Mouse (Mus musculus) bone marrow, adult 2 months (tissue): ENCODE data around the gene Gpr3. TPM values are rescaled to one million over a fixed set of nuclear protein-coding genes. Genes with fewer than 3 reads are reported as not detected.

Experiments
- H3K27ac ChIP-seq: fragments of 200-500 bp; 2 replicates; pipeline ENCODE4 v1.5.1; 2012; ENCODE audit warnings: low read depth, mild to moderate bottlenecking, control low read depth, inconsistent platforms, low read length; ENCODE audit not compliant: control insufficient read depth, poor library complexity, insufficient read depth
- H3K4me1 ChIP-seq: fragments of 200-500 bp; 2 replicates; pipeline ENCODE4 v1.6.1; 2011; ENCODE audit warnings: low read length; ENCODE audit not compliant: control insufficient read depth, insufficient read depth
- H3K4me3 ChIP-seq: fragments of 200-500 bp; replicated peaks from 2 replicates; pipeline ENCODE3; 2011; ENCODE audit warnings: mild to moderate bottlenecking, low read depth, low read length, control low read depth; ENCODE audit not compliant: control insufficient read depth
- CTCF ChIP-seq: fragments of 200-500 bp; IDR thresholded peaks from 2 replicates; pipeline ENCODE4 v1.5.1; 2011; ENCODE audit warnings: low read length, control low read depth; ENCODE audit not compliant: control insufficient read depth, insufficient read depth
- POLR2A ChIP-seq: fragments of 200-500 bp; IDR thresholded peaks from 2 replicates; pipeline ENCODE4 v1.6.1; 2011; ENCODE audit warnings: low read depth, mild to moderate bottlenecking, control low read depth, low read length, borderline replicate concordance; ENCODE audit not compliant: control insufficient read depth
- WGBS: fragments of 180-500 bp; shearing (Covaris S2); methylation state at CpG from one replicate; pipeline ENCODE4 v1.1.7; 2018; 5-methylcytosine and 5-hydroxymethylcytosine counted together
- polyA plus RNA-seq: library from polyadenylated mRNA; stranded (reverse); fragments of >200 nt; gene quantifications from 2 replicates; pipeline ENCODE4 v1.2.4, GENCODE M21; 2011; ENCODE audit warnings: low replicate concordance; ENCODE audit not compliant: missing spikeins, insufficient read depth, insufficient read length

The Gpr3 gene
- polyA plus RNA-seq, 1 experiment, result not detected

DNA sequence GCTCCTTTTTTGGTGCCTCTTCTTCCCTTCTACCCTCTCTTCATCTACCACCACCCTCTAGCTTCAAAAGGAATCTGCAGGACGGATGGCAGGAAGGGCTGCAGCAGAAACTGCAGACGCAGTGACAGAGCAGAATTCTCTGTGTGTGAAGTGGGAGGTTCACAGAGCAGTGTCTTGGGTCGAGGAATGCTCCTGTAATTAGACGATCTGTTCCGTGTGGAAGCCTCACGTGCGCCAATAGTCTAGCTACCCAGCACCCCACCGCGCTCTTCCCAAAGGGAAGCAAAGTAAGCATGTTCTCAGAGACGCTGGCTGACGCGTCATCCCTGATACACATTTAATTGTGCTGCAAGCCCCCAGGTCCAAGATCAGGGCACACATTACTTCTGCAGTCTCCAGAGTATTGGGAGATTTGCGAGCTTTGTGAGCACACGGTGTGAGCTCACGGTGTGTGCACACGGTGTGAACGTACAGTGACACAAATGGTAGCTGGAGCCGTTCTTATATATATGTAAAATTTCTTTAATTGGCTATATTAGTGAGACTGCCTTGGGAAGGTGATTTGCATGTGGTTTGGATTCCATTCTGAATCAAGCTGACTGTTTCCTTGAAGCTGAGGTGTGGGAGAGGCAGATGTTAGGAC is 35.5 kb downstream of the Gpr3 start:
- H3K4me1 ChIP-seq, result peaks cover 18% of the 10 kb centered on the region
- H3K4me3 ChIP-seq, result no peak overlapping the region
- 76% methylated on average over 18 of the region's 18 CpGs for WGBS
- H3K27ac ChIP-seq, result peak overlapping the region; percentile 20; the same call in 1 of the 2 replicates
- TF ChIP-seq CTCF (no peak), POLR2A (no peak)

DNA sequence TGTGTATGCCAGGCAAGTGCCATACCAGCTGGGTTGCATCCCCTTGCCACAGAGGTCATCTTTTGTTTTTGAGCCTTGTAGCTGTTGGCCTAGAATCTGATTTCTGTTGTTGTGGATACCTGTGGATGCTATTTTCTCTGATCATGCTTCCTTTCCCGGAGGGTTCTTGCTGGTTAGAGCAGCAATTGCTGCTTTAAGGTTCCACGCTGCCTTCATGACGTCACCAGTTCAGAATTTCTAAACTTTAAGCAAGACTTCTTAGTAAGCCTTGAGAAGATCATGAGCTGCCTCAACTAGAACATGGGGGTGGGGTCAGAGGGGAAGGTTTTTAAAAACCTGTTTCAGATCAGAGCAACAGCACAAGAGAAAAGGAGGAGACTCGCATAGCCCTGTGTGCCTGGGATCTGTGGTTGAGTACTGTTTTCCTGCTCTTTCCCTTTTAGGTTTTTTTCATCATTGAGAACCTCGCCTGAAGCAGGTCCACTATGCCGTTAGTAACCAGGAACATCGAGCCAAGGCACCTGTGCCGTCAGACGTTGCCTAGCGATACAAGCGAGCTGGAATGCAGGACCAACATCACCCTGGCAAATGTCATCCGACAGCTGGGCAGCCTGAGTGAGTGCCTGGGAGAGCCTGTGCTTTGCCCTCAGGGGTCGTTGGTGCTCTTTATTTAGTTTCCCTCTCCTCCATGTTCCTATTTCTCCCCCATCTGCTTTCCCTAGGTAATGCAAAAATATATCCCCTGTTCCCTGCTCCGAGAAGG is 36.2 kb downstream of the Gpr3 start:
- TF ChIP-seq POLR2A (no peak), CTCF (no peak)
- 51% methylated on average over 14 of the region's 14 CpGs for WGBS
- Histone ChIP-seq H3K4me1 (peaks cover 21% of the 10 kb centered on the region), H3K27ac (peak overlapping the region; percentile 4; the same call in 1 of the 2 replicates), H3K4me3 (no peak overlapping the region)

DNA sequence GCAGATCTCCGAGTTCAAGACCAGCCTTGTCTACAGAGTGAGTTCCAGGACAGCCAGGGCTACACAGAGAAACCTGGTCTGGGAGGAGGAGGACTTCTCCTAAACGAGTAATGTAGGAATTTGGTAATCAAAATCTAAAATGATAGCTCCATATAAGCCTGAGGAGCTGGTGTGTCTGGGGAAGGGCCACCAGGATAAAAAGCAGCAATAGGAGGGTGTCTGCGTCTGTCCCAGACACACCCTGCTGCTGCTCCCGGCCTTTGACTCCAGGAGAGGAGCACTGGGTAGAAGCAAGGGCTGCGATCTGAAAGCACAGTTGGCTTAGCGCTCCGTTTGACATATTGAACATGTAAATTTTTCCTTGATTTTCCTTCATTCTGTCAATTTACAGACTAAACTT is 37.1 kb downstream of the Gpr3 start:
- Histone ChIP-seq H3K27ac (0 out of 2 replicates have a peak overlapping the region, but pooled peaks have one; percentile 37), H3K4me1 (peaks cover 26% of the 10 kb centered on the region), H3K4me3 (no peak overlapping the region)
- 76% methylated on average over 7 of the region's 7 CpGs for WGBS
- TF ChIP-seq CTCF (no peak), POLR2A (no peak)

DNA sequence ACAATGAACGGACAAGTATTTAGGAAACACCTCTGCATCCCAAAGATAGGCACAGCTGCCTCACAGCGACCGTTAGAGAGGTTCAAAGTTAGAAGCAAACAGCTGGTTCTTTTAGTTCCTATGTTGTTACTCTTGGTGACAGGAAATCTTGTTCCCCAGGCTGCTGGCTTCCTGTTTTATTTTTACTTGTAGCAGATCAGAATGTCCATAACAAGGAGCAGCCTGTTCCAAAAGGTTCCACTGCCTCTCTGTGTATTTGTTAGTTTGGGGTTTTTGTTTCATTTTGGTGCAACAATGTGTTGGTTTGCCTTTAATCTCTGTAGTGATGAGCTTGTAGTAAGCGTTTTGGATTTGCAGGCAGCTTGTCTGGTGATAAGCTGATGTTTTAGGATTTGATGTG is 38.0 kb downstream of the Gpr3 start:
- Histone ChIP-seq H3K4me3 (no peak overlapping the region), H3K4me1 (peaks cover 26% of the 10 kb centered on the region), H3K27ac (peak overlapping the region; percentile 79; the same call in 1 of the 2 replicates)
- no peak for TF ChIP-seq POLR2A
- no peak for TF ChIP-seq CTCF
- 1% methylated on average over 4 of the region's 4 CpGs for WGBS

DNA sequence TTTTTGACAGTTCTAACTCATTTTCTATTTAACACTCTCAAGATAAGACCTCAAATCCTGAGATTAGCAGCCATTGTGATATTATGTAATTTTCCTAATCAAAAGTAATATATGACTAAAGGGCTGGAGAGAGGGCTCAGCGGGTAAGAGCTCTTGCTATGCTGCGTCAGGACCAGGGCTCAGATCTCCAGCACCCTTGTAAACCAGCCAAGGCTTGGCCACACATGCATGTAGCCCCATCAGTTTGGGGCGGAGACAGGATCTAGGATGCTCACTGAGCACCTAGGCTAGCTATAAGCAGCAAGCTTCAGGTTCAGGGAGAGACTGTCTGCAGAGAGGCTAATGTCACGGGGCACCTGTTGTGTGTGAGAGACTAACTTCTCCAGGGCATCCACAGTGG is 39.9 kb downstream of the Gpr3 start:
- Histone ChIP-seq H3K4me3 (no peak overlapping the region), H3K27ac (peak overlapping the region; percentile 42), H3K4me1 (peaks cover 19% of the 10 kb centered on the region)
- 79% methylated on average over 4 of the region's 4 CpGs for WGBS
- no peak for TF ChIP-seq CTCF
- TF ChIP-seq POLR2A, result no peak

DNA sequence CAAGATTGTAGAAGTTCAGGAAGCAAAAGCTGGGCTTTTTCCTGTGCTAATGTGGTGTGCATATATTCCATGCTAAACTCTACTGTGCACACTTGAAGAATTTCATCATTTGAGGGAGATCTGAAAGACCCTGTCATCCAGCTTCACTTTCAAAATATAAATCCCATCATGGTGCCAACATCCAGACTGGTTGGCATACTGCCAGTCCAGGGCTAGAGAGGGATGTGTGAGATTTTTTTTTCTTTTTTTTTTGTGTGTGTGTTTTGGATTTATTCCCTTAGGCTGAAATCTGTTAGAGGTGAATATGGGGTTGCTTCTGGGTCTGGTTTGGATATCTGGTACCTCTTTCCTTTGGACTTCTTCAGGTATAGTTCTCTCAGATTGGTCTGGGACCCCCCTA is 41.7 kb downstream of the Gpr3 start:
- H3K4me1 ChIP-seq, result peaks cover 18% of the 10 kb centered on the region
- TF ChIP-seq CTCF (no peak), POLR2A (no peak)
- no peak overlapping the region for H3K4me3 ChIP-seq
- peak overlapping the region; percentile 95; the same call in 1 of the 2 replicates for H3K27ac ChIP-seq

DNA sequence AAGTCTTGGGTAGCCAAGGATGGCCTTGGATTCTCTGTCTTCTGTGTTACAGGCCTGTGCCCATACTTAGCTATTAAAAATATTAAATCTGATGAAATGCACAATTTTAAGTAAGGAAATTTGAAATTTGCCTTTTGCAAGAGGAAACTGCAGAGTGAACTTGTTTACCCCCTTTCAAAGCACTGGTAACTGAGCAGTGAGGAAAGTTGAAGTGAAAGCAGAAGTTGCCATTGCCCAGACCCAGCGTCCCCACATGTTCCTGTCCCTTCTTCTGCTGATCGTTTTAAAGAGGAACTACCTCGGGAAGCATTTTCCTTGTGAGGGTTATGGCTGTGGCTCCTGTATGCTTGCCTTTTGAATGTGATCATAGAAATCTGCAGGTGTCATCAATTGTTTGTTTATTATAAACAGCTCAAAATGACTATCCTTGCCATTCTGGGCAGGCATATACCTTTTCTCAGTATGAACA is 42.2 kb downstream of the Gpr3 start:
- no peak for TF ChIP-seq POLR2A
- TF ChIP-seq CTCF, result no peak
- Histone ChIP-seq H3K4me3 (no peak overlapping the region), H3K4me1 (peaks cover 17% of the 10 kb centered on the region), H3K27ac (peak overlapping the region; percentile 95; the same call in 1 of the 2 replicates)
- WGBS, result 1% methylated on average over 3 of the region's 3 CpGs
